Mouse (Mus musculus) hindlimb bud, embryonic 11.5 days (tissue): ENCODE measurements around the gene Tfrc.

Source experiments
- DNase-seq: peaks from one replicate; pipeline ENCODE4 v3.0.0-alpha.2; 2012; ENCODE audit warnings: low read depth, low spot score; ENCODE audit errors: extremely low spot score

Gene Tfrc

DNA sequence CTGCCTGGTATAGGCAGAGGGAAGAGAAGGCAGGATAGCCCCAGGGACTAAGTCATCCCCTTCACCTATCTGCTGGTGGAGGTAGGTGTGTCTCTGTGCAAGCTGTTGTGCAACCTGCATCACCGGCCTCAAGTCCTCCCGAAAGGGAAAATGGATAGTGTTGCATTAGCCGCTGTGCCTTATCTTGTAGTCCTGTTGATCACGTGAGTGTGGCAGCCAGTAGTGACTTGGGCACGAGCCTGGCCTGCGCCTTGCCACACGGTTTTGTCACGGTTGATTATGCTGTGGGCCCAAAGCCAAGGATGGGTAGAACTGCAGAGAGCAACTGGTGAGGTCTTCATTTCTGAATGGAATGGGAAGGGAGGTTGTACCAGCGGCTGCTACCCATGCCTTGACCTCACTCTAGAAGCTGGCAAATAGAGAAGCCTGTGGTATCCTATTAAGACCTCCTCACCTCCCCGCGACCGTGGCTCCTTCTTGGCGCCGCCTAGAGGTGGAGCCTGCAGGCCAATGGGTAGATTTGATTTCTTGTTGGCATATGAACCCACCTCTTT is 36.7 kb downstream of the Tfrc start:
- DNase-seq = no peak

GRCm38 (mm10) chr16:32646014-32646413 is 37.3 kb downstream of the Tfrc start:
- DNase-seq = no peak

DNA sequence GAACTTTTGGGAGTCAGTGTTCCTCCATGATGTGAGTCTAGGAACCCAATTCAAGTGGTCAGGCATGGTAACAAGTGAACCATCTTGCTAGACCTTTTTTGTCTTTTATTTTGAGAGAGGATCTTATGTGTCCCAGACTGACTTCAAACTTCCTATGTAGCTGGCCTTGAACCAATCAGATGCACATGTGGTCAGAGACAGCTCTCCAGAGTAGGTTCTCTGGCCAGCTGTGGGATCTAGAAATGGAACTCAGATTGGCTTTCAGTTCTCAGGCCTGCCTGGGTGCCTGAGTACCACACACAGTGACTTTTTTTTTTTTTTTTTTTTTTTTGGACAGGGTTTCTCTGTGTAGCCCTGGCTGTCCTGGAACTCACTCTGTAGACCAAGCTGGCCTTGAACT is 39.0 kb downstream of the Tfrc start:
- DNase-seq = no peak

GRCm38 (mm10) chr16:32650461-32650860 is 41.7 kb downstream of the Tfrc start:
- no peak for DNase-seq

- no peak for DNase-seq
Observed at GRCm38 (mm10) chr16:32650974-32651618, 42.4 kb downstream of the Tfrc start.

DNA sequence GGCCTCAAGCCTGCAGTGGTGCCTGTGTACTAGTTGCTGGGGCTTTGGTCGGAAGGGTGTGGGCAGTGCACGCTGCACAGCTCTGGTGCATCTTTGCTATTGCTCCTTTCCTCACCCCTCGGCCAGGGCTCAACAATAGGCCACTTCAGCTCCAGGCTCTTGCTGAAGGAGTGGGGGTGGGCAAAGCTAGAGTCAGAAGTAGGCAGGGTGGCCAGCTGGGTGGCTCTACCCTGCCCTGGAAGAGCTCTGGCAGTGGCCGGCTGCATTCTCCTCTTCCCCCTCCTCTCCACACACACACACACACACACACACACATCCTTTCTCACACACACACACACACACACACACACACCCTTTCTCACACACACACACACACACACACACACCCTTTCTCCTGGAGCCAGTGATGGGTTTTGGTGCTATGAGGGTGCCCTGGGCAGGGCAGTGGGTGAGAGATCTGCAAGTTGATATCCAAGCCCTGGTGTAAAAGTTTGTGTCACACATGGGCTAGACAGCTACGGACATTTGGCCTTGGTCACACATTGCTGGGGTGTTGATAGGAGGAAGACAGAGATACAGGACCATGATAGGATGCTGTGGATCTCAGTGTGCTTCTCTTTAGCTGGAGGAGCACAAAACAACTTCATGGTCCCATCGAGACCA is 45.5 kb downstream of the Tfrc start:
- no peak for DNase-seq

GRCm38 (mm10) chr16:32655534-32655933 is 46.8 kb downstream of the Tfrc start:
- DNase-seq = no peak

GRCm38 (mm10) chr16:32656321-32656720 is 47.6 kb downstream of the Tfrc start:
- DNase-seq = no peak

GRCm38 (mm10) chr16:32656794-32657193 is 48.1 kb downstream of the Tfrc start:
- no peak for DNase-seq

DNA sequence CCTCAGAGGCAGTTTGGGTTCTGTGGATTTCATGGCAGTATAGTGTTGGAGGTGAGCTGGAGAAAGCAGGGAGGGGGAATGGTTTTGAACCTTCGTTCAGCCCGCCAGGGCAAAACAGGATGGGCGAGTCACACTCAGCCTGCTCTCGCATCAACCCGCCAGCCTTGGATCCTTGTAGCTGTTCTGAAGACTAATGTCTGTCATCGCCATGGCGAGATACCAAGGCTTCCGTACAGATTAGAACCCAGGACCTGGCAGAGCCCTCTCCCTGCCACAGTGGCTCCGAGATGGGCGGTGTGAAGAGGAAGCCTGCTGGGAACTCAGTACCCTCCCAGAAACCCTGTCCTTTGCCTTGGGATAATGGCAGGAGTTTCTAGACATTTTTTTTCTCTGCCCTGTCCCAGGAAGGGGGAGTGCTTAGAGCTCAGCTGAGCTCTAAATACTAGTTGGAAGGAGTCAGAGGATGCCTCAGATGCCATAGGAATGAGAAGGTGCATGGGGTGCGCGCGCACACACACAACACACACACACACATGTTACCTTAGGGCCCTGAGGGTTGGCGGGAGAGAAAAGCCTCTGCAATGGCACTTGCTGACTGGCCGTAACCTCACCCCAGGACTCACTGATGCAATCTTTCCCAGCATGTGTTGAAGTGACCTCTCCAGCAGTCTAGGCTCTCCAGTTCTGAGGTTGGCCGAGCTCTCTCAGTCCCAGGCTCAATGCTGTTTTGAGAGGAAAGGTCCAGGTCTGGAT is 49.0 kb downstream of the Tfrc start:
- DNase-seq = no peak

DNA sequence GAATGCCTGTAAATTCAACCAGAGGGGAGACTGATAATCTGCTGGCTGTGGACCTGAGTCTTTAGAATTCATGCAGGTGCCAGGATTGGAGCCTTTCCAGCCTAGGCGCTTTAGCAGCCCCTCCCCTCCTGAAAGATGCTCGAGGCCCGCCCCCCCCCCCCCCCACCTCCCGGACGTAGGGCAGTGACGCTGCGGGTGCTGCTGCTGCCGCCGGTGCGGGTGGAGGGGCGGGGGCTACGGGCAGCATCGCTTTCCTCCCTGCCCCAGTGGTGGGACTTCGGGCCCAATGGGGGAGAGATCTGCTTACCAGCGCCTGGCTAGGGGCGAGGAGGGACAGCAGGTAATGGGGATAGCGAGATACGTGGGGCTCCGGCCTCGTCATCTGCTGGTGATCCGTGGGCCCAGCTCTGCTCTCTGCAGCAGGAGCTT is 50.0 kb downstream of the Tfrc start:
- DNase-seq = no peak

DNA sequence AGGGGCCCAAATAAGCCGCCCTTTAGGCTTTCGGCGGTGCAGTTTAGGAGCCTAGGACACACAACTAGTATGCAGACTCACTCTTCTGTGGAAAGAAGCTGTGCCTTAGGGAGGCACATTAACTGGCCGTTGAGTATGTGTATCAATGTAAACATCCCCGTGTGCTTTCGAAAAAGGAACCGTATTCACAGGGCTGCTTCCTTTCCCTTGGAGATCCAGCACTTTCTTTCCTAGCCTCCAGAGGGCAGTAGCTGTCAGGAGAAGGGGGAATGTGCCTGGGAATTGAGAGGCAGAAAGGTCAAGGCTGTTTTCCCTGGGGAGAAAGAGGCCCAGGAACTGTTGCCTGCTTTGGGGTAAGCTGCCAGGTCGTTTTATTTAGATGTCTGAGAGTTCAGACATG is 50.7 kb downstream of the Tfrc start:
- peak; percentile 60 for DNase-seq

DNA sequence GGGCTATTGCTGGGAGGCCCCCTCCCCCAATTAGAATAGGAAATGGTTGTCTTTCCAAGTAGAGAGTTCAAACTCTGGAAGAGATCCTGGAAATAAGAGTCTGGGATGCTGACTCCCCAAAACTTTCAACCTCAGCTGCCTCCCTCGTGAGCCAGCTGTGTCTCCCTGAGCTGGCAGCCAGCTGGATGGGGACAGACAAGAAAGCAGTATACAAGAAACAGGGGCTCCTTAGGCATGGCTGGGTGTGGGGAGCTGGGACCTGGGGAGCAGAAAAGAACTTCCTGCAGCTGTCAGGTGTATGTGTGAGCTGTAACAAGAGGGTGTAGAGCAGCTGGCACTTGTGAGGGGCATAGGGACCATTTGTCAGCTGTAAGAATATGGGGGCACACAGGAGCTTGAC is 51.4 kb downstream of the Tfrc start:
- DNase-seq = no peak

GRCm38 (mm10) chr16:32660557-32661321 is 52.0 kb downstream of the Tfrc start:
- no peak for DNase-seq

GRCm38 (mm10) chr16:32661493-32661921 is 52.8 kb downstream of the Tfrc start:
- no peak for DNase-seq

- DNase-seq = no peak
Observed at GRCm38 (mm10) chr16:32662372-32662771, 53.7 kb downstream of the Tfrc start.

DNA sequence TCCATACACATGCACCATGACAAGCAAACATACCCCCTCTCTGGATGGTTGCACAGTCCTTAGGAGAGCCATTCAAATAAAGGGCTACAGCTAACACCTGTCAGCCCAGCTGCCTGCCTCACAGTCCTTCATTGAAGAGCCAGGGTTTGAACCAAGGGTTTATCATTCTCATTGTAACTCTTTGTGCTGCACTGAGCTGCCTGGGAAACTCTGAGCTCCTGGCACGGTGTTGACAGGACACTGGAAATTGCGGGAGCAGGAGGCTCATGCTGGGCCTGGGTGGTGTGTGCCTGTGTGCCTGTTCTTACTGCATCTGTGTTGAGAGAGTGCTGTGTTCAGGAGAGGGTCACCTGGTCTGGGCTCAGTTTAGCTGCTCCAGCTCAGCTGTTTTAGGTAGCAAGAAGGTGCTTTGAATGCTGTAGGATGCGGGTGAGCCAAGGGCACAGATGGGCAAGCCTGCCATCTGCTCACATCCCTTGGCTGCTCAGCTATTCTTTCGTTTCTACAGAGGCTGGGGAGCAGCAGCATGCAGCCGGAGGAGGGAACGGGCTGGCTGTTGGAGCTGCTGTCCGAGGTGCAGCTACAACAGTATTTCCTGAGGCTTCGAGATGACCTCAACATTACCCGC is 54.6 kb downstream of the Tfrc start:
- DNase-seq = no peak

DNA sequence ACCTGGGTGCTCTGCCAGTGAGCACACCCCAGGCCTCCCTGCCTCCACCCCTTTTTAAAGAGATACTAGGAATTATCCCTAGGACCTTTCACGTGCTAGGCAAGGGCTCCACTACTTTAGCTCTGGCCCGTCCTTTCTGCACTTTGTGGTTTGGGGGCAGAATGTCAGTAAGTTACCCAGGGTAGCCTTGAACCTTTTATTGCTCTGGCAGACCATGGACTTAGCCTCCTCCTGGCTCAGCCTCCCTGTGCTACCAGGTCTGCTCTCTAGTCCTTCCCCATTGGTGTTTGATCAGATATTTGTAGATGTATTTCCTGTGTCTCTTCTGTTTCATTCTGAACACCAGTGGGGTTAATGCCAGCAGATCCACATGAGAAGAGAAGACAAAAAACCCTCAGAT is 55.5 kb downstream of the Tfrc start:
- no peak for DNase-seq

- no peak for DNase-seq
Observed at GRCm38 (mm10) chr16:32665851-32666665, 57.3 kb downstream of the Tfrc start.
